Mouse (Mus musculus) kidney, postnatal 4 days (tissue): ENCODE measurements around the gene Ogdh.

Source experiments
- DNase-seq, 2 experiments: peaks; one replicate each; pipeline ENCODE4 v3.0.0; 2021; ENCODE audit warnings: mixed read lengths in 2 of 2

The Ogdh gene

GRCm38 (mm10) chr11:6296077-6296476 is 4.6 kb downstream of the Ogdh start:
- no peak for DNase-seq

- DNase-seq = no peak
These were observed 8.0 kb downstream of the Ogdh start for GRCm38 (mm10) chr11:6299435-6299834.

GRCm38 (mm10) chr11:6302793-6303192 is 11.4 kb downstream of the Ogdh start:
- DNase-seq = no peak

- DNase-seq = no peak
These were observed 14.6 kb downstream of the Ogdh start for GRCm38 (mm10) chr11:6305943-6306430.

- DNase-seq = no peak
These were observed 16.7 kb downstream of the Ogdh start for GRCm38 (mm10) chr11:6308181-6308580.

- DNase-seq = no peak
These were observed 22.5 kb downstream of the Ogdh start for GRCm38 (mm10) chr11:6313874-6314406.

- no peak for DNase-seq
These were observed 25.4 kb downstream of the Ogdh start for GRCm38 (mm10) chr11:6316821-6317220.

GRCm38 (mm10) chr11:6318559-6318958 is 27.1 kb downstream of the Ogdh start:
- no peak for DNase-seq

GRCm38 (mm10) chr11:6319374-6319773 is 27.9 kb downstream of the Ogdh start:
- no peak for DNase-seq

GRCm38 (mm10) chr11:6322086-6322485 is 30.7 kb downstream of the Ogdh start:
- no peak for DNase-seq

- no peak for DNase-seq
These were observed 31.9 kb downstream of the Ogdh start for GRCm38 (mm10) chr11:6323348-6323747.

- no peak for DNase-seq
These were observed 39.8 kb downstream of the Ogdh start for GRCm38 (mm10) chr11:6331256-6331655.

GRCm38 (mm10) chr11:6332606-6333005 is 41.2 kb downstream of the Ogdh start:
- DNase-seq = no peak

- DNase-seq = no peak
These were observed 42.0 kb downstream of the Ogdh start for GRCm38 (mm10) chr11:6333403-6333802.

- DNase-seq = no peak
These were observed 43.9 kb downstream of the Ogdh start for GRCm38 (mm10) chr11:6335321-6335720.

GRCm38 (mm10) chr11:6336689-6337088 is 45.3 kb downstream of the Ogdh start:
- peak in 1 of 2 experiments; percentile 23 for DNase-seq

- no peak for DNase-seq
These were observed 54.5 kb downstream of the Ogdh start for GRCm38 (mm10) chr11:6345956-6346355.

GRCm38 (mm10) chr11:6346966-6347365 is 55.5 kb downstream of the Ogdh start:
- DNase-seq = no peak

GRCm38 (mm10) chr11:6348681-6349200 is 57.3 kb downstream of the Ogdh start:
- DNase-seq = no peak

- no peak for DNase-seq
These were observed 58.2 kb downstream of the Ogdh start for GRCm38 (mm10) chr11:6349586-6349985.

- no peak for DNase-seq
These were observed 63.7 kb downstream of the Ogdh start for GRCm38 (mm10) chr11:6355106-6355505.

GRCm38 (mm10) chr11:6364581-6365275 is 73.3 kb downstream of the Ogdh start:
- no peak for DNase-seq

- peak; percentile 81 to 88 for DNase-seq
These were observed 74.5 kb downstream of the Ogdh start for GRCm38 (mm10) chr11:6365885-6366284.

GRCm38 (mm10) chr11:6366434-6366833 is 75.0 kb downstream of the Ogdh start:
- peak in 1 of 2 experiments; percentile 16 for DNase-seq
